Mouse (Mus musculus): ENCODE data around the gene Oprd1. TPM values are rescaled to one million over a fixed set of nuclear protein-coding genes. Genes with fewer than 3 reads are reported as not detected.

Gene Oprd1
- polyA plus RNA-seq, 1 experiment: 0.09 TPM

DNA sequence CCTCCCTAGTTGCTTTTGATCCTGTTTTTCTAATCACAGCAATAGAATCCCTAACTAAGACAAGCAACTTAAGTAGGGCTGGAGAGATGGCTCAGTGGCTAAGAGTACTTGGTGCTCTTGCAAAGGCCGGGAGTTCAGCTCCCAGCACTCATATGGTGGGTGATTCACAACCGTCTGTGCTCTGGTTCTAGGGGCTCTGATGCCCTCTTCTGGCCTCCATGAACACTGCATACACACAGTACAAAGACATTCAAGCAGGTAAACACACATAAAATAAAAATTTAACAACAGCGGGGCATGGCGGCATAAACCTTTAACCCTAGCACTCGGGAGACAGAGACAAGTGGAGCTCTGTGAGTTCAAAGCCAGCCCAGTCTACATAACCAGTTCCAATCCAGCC, 1.9 kb upstream of the Oprd1 start:
- Histone ChIP-seq H3K4me3 (ENCODE audit: insufficient read depth, poor library complexity, severe bottlenecking) (no peak overlapping the region), H3ac (ENCODE audit: control insufficient read depth, insufficient read length, low read depth) (no peak overlapping the region), H3K79me3 (ENCODE audit: low read depth) (no peaks in the 10 kb centered on the region), H3K27me3 (ENCODE audit: control insufficient read depth, insufficient read depth, insufficient read length) (peaks cover 41% of the 10 kb centered on the region), H3K36me3 (ENCODE audit: control insufficient read depth, insufficient read depth) (no peaks in the 10 kb centered on the region), H3K79me2 (ENCODE audit: control insufficient read depth, insufficient read depth) (no peaks in the 10 kb centered on the region)
- TF ChIP-seq FOSL1 (IDR thresholded peaks at IDR 0.05; ENCODE audit: insufficient read depth, low read length, poor library complexity, severe bottlenecking): no peak

GRCm38 (mm10) chr4:132145092-132145491, 806 bp upstream of the Oprd1 start:
- no peak for TF ChIP-seq USF1 (IDR thresholded peaks at IDR 0.05; ENCODE audit: low read depth)
- no peak for TF ChIP-seq FOSL1 (IDR thresholded peaks at IDR 0.05; ENCODE audit: insufficient read depth, low read length, poor library complexity, severe bottlenecking)
- H3ac ChIP-seq (ENCODE audit: control insufficient read depth, insufficient read length, low read depth): no peak overlapping the region
- H3K4me3 ChIP-seq (ENCODE audit: insufficient read depth, poor library complexity, severe bottlenecking): no peak overlapping the region
- H3K36me3 ChIP-seq (ENCODE audit: control insufficient read depth, insufficient read depth): no peaks in the 10 kb centered on the region
- H3K79me3 ChIP-seq (ENCODE audit: low read depth): no peaks in the 10 kb centered on the region
- H3K79me2 ChIP-seq (ENCODE audit: control insufficient read depth, insufficient read depth): no peaks in the 10 kb centered on the region
- H3K27me3 ChIP-seq (ENCODE audit: control insufficient read depth, insufficient read depth, insufficient read length): peaks cover 49% of the 10 kb centered on the region

DNA sequence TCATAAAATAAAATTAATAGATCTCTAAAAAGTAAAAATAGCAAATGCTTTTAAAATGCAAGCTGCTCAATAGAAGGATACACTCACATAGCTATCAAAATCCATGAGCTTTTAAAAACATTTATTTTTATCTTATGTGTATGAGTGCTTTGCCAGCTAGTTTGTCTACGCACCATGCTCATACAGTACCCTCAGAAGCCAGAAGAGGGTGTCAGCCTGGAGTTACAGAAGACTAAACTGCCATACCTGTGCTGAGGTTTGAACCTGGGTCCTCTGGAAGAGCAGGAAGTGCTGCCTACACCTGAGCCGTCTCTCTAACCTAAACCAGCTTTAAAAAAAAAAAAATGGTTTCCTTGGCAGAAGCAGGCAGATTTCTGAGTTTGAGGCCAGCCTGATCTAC, 5.6 kb downstream of the Oprd1 start:
- Histone ChIP-seq H3K79me2 (ENCODE audit: control insufficient read depth, insufficient read depth) (no peaks in the 10 kb centered on the region), H3ac (ENCODE audit: control insufficient read depth, insufficient read length, low read depth) (no peak overlapping the region), H3K79me3 (ENCODE audit: low read depth) (no peaks in the 10 kb centered on the region), H3K4me3 (ENCODE audit: insufficient read depth, poor library complexity, severe bottlenecking) (no peak overlapping the region), H3K27me3 (ENCODE audit: control insufficient read depth, insufficient read depth, insufficient read length) (peaks cover 31% of the 10 kb centered on the region), H3K36me3 (ENCODE audit: control insufficient read depth, insufficient read depth) (no peaks in the 10 kb centered on the region)
- TF ChIP-seq CEBPB (IDR thresholded peaks at IDR 0.05; ENCODE audit: low read depth) (no peak), FOSL1 (IDR thresholded peaks at IDR 0.05; ENCODE audit: insufficient read depth, low read length, poor library complexity, severe bottlenecking) (no peak), USF1 (IDR thresholded peaks at IDR 0.05; ENCODE audit: low read depth) (no peak), MYOG (IDR thresholded peaks at IDR 0.05; ENCODE audit: control insufficient read depth, extremely low read depth, insufficient read length) (no peak), CTCF (IDR thresholded peaks at IDR 0.05; ENCODE audit: control insufficient read depth, insufficient read depth, insufficient read length) (no peak), MAX (IDR thresholded peaks at IDR 0.05) (no peak), MYOD1 (IDR thresholded peaks at IDR 0.05; ENCODE audit: control insufficient read depth, insufficient read length, low read depth) (no peak)

DNA sequence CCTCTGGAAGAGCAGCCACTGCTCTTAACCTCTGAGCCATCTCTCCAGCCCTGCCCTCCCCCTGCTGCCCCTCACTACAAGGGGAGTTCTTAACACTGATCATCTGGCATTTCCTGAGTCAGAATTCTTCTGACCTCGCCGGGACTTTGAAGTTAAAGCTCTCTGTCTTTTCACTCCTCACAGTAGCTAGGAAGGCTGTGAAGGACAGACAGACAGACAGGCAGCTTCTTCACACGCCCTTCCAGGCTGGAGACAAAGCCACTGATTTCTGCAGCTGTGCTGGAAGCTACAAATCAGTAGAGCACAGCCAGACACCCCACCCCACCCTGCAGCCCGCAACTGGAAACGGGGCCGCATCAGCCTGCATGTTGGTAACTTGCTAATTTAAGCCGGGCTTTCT, 7.3 kb downstream of the Oprd1 start:
- Histone ChIP-seq H3K27me3 (ENCODE audit: control insufficient read depth, insufficient read depth, insufficient read length) (peaks cover 17% of the 10 kb centered on the region), H3K36me3 (ENCODE audit: control insufficient read depth, insufficient read depth) (no peaks in the 10 kb centered on the region), H3K79me3 (ENCODE audit: low read depth) (no peaks in the 10 kb centered on the region), H3ac (ENCODE audit: control insufficient read depth, insufficient read length, low read depth) (no peak overlapping the region), H3K79me2 (ENCODE audit: control insufficient read depth, insufficient read depth) (no peaks in the 10 kb centered on the region), H3K4me3 (ENCODE audit: insufficient read depth, poor library complexity, severe bottlenecking) (no peak overlapping the region)
- TF ChIP-seq MAX (IDR thresholded peaks at IDR 0.05): no peak
- no peak for TF ChIP-seq CEBPB (IDR thresholded peaks at IDR 0.05; ENCODE audit: low read depth)
- no peak for TF ChIP-seq USF1 (IDR thresholded peaks at IDR 0.05; ENCODE audit: low read depth)
- no peak for TF ChIP-seq FOSL1 (IDR thresholded peaks at IDR 0.05; ENCODE audit: insufficient read depth, low read length, poor library complexity, severe bottlenecking)
- TF ChIP-seq CTCF (IDR thresholded peaks at IDR 0.05; ENCODE audit: control insufficient read depth, insufficient read depth, insufficient read length): no peak
- TF ChIP-seq MYOG (IDR thresholded peaks at IDR 0.05; ENCODE audit: control insufficient read depth, extremely low read depth, insufficient read length): no peak
- TF ChIP-seq MYOD1 (IDR thresholded peaks at IDR 0.05; ENCODE audit: control insufficient read depth, insufficient read length, low read depth): no peak

GRCm38 (mm10) chr4:132133920-132134319, 10.4 kb downstream of the Oprd1 start:
- Histone ChIP-seq H3ac (ENCODE audit: control insufficient read depth, insufficient read length, low read depth) (no peak overlapping the region), H3K79me3 (ENCODE audit: low read depth) (no peaks in the 10 kb centered on the region), H3K79me2 (ENCODE audit: control insufficient read depth, insufficient read depth) (no peaks in the 10 kb centered on the region), H3K27me3 (ENCODE audit: control insufficient read depth, insufficient read depth, insufficient read length) (no peaks in the 10 kb centered on the region), H3K4me3 (ENCODE audit: insufficient read depth, poor library complexity, severe bottlenecking) (no peak overlapping the region), H3K36me3 (ENCODE audit: control insufficient read depth, insufficient read depth) (no peaks in the 10 kb centered on the region)
- TF ChIP-seq USF1 (IDR thresholded peaks at IDR 0.05; ENCODE audit: low read depth) (no peak), MYOD1 (IDR thresholded peaks at IDR 0.05; ENCODE audit: control insufficient read depth, insufficient read length, low read depth) (no peak), MAX (IDR thresholded peaks at IDR 0.05) (no peak), FOSL1 (IDR thresholded peaks at IDR 0.05; ENCODE audit: insufficient read depth, low read length, poor library complexity, severe bottlenecking) (no peak), MYOG (IDR thresholded peaks at IDR 0.05; ENCODE audit: control insufficient read depth, extremely low read depth, insufficient read length) (no peak), CEBPB (IDR thresholded peaks at IDR 0.05; ENCODE audit: low read depth) (no peak), CTCF (IDR thresholded peaks at IDR 0.05; ENCODE audit: control insufficient read depth, insufficient read depth, insufficient read length) (no peak)

DNA sequence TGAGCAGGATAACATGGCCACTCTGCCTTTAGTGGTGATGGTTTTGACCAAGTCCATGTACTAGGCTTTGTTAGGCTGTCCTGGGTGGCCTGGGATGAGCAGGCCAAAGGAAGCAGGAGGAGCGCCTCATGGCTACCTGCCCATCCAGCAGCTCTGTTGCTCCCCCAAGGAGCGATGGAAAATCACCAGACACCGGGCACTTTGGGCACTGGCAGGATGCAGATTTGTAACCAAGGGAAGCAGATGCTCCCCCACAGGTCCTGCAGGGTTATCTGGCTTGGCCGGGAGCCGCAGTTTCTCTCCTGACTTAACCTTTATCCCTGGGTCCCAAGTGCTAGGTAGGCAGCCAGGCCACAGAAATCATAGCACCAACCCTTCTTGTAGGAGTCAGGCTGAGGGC, 10.9 kb downstream of the Oprd1 start:
- Histone ChIP-seq H3K36me3 (ENCODE audit: control insufficient read depth, insufficient read depth) (no peaks in the 10 kb centered on the region), H3K4me3 (ENCODE audit: insufficient read depth, poor library complexity, severe bottlenecking) (no peak overlapping the region), H3ac (ENCODE audit: control insufficient read depth, insufficient read length, low read depth) (no peak overlapping the region), H3K27me3 (ENCODE audit: control insufficient read depth, insufficient read depth, insufficient read length) (no peaks in the 10 kb centered on the region), H3K79me3 (ENCODE audit: low read depth) (no peaks in the 10 kb centered on the region), H3K79me2 (ENCODE audit: control insufficient read depth, insufficient read depth) (no peaks in the 10 kb centered on the region)
- TF ChIP-seq CEBPB (IDR thresholded peaks at IDR 0.05; ENCODE audit: low read depth) (no peak), CTCF (IDR thresholded peaks at IDR 0.05; ENCODE audit: control insufficient read depth, insufficient read depth, insufficient read length) (no peak), MAX (IDR thresholded peaks at IDR 0.05) (no peak), FOSL1 (IDR thresholded peaks at IDR 0.05; ENCODE audit: insufficient read depth, low read length, poor library complexity, severe bottlenecking) (no peak), MYOG (IDR thresholded peaks at IDR 0.05; ENCODE audit: control insufficient read depth, extremely low read depth, insufficient read length) (no peak), MYOD1 (IDR thresholded peaks at IDR 0.05; ENCODE audit: control insufficient read depth, insufficient read length, low read depth) (no peak)
